Mouse (Mus musculus): ENCODE measurements around the gene Magi1. TPM values are rescaled to one million over a fixed set of nuclear protein-coding genes. Genes with fewer than 3 reads are reported as not detected.

The Magi1 gene
- polyA plus RNA-seq, 1 experiment = not detected

DNA sequence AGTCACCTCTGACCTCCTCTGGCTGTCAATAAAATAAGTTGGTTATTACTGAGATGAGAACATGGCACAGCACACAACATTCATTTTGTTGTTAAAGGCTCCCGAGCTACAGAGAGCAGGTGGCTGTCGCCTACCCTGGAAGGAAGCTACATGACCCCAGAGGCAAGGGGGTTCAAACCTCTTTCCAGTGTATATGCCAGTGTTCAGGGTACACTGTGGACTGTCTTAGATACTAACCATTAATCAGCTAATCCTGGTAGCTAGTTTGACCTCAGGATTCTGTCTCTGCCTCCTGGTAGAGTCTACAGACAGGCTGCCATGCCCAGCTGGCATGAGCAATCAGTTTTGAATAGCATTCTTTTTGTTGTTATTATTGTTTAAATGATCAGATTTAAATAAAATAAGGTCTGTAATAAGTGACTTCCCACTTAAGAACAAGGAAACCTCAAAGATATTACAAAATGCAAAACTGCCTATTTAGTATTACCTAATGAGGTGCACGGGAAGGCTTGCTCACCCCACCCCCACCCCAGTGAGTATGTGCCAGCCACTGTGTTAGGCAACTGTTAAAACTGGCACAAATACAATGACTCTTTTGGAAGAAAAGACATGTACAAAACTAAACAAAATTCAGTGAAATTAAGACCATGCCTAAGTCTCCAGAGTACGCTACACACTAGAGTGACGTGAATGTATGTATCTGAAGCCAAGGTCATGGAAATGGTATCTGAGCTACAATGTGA, 513.3 kb downstream of the Magi1 start:
- Histone ChIP-seq H3K4me3 (ENCODE audit: insufficient read depth, low read length) (no peak overlapping the region), H3K4me1 (ENCODE audit: control insufficient read depth, insufficient read depth, low read length) (no peaks in the 10 kb centered on the region), H3K27ac (ENCODE audit: insufficient read depth, low read depth, low read length) (no peak overlapping the region)
- TF ChIP-seq POLR2A (IDR thresholded peaks at IDR 0.05; ENCODE audit: borderline replicate concordance, low read depth, low read length) = no peak
- TF ChIP-seq CTCF (IDR thresholded peaks at IDR 0.05; ENCODE audit: low read depth, low read length) = no peak

- H3K4me3 ChIP-seq (ENCODE audit: insufficient read depth, low read length) = no peak overlapping the region
- H3K27ac ChIP-seq (ENCODE audit: insufficient read depth, low read depth, low read length) = no peak overlapping the region
- no peak for TF ChIP-seq POLR2A (IDR thresholded peaks at IDR 0.05; ENCODE audit: borderline replicate concordance, low read depth, low read length)
- TF ChIP-seq CTCF (IDR thresholded peaks at IDR 0.05; ENCODE audit: low read depth, low read length) = no peak
- no peaks in the 10 kb centered on the region for H3K4me1 ChIP-seq (ENCODE audit: control insufficient read depth, insufficient read depth, low read length)
Measured at GRCm38 (mm10) chr6:93758114-93758513, 525.6 kb downstream of the Magi1 start.

DNA sequence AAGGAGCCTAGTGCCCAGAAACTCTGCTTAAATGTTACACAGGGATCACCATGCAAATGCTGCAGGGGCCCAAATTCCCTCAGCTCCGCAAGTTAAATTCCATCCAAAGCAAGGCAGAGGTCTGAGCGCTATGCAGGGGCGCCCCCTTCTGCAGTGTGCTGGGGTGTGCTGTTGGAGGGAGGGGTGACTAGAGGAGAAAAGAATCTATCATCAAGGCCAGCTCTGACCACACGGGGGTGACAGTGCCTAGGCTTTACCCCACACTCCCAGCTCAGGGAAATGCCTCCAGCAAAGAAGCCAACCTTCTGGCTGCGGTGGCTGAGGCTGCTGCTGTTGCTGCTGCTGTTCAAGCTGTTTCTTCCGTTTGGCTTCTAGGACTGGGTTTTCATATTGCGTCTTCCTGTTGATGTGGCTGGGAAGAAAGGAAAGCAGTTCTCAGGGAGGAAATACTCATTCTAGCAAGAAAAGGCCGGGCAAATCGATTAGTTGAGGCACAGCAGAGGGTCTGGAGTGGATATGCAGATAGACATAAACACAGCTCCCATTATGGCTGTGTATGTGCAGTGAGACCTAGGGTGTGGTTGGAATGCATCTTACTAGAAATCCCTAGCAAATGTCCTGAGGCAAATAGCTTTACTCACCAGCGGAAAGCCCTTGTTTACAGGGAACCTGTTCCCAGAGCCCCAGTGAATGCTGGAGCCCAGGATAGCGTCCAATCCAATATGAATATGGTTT, 526.2 kb downstream of the Magi1 start:
- Histone ChIP-seq H3K4me1 (ENCODE audit: control insufficient read depth, insufficient read depth, low read length) (no peaks in the 10 kb centered on the region), H3K27ac (ENCODE audit: insufficient read depth, low read depth, low read length) (no peak overlapping the region), H3K4me3 (ENCODE audit: insufficient read depth, low read length) (no peak overlapping the region)
- TF ChIP-seq CTCF (IDR thresholded peaks at IDR 0.05; ENCODE audit: low read depth, low read length) = no peak
- no peak for TF ChIP-seq POLR2A (IDR thresholded peaks at IDR 0.05; ENCODE audit: borderline replicate concordance, low read depth, low read length)

DNA sequence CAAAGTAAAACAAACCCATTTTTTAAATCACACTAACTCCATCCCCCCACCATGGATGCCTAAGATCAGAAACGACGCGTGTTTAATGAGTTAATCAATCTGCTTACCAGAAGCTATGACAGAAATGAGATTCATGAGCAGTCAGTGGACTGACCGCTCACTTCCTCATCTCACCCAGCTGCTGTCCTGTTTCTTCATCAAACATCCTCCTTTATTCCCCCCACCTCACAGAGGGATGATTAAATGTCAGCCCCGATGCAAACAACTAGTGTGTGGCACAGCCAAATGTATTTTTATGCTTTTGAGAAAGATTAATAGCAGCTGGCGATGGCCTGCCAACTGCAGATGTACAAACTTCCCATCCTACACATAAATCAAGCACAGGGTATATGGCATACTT, 540.6 kb downstream of the Magi1 start:
- TF ChIP-seq POLR2A (IDR thresholded peaks at IDR 0.05; ENCODE audit: borderline replicate concordance, low read depth, low read length) = no peak
- no peak overlapping the region for H3K27ac ChIP-seq (ENCODE audit: insufficient read depth, low read depth, low read length)
- H3K4me3 ChIP-seq (ENCODE audit: insufficient read depth, low read length) = no peak overlapping the region
- H3K4me1 ChIP-seq (ENCODE audit: control insufficient read depth, insufficient read depth, low read length) = no peaks in the 10 kb centered on the region

- Histone ChIP-seq H3K4me3 (ENCODE audit: insufficient read depth, low read length) (no peak overlapping the region), H3K27ac (ENCODE audit: insufficient read depth, low read depth, low read length) (no peak overlapping the region), H3K4me1 (ENCODE audit: control insufficient read depth, insufficient read depth, low read length) (no peaks in the 10 kb centered on the region)
- no peak for TF ChIP-seq POLR2A (IDR thresholded peaks at IDR 0.05; ENCODE audit: borderline replicate concordance, low read depth, low read length)
- no peak for TF ChIP-seq CTCF (IDR thresholded peaks at IDR 0.05; ENCODE audit: low read depth, low read length)
Measured at GRCm38 (mm10) chr6:93739786-93740185, 543.9 kb downstream of the Magi1 start.

DNA sequence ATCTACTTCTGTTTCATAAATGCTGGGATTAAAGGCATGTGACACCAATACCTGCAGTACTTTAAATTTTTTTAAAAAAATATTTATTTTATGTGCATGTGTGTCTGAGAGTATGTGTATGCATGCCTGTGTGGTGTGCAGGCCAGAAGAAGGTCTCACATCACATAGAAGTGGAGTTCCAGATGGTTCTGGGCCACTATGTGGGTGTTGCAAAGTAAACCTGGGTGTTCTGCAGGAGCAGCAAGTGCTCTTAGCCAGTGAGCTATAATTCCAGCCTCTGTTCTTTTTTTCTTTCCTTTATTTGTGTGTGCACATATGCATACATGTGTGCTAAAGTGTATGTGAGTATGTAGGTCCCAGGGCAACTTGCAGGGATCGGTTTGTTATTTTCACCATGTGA, 546.6 kb downstream of the Magi1 start:
- no peaks in the 10 kb centered on the region for H3K4me1 ChIP-seq (ENCODE audit: control insufficient read depth, insufficient read depth, low read length)
- H3K4me3 ChIP-seq (ENCODE audit: insufficient read depth, low read length) = no peak overlapping the region
- TF ChIP-seq CTCF (IDR thresholded peaks at IDR 0.05; ENCODE audit: low read depth, low read length) (no peak), POLR2A (IDR thresholded peaks at IDR 0.05; ENCODE audit: borderline replicate concordance, low read depth, low read length) (no peak)
- no peak overlapping the region for H3K27ac ChIP-seq (ENCODE audit: insufficient read depth, low read depth, low read length)

DNA sequence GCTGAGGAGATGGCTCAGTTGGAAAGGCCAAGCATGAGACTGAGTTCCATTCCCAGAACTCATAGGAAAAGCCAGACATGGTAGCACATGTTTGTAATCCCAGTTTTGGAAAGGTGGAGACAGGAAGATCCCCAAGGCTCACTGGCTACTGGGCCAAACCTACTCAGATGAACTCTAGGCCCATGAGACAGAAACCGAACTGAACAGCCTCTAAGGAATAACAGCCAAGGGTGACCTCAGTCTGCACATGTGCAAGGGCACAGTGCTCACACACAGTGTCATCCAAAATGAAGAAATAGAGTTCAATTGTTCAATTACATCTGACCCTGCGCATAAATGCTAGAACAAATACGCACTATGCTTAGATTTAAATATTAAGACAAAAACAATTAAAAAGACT, 547.6 kb downstream of the Magi1 start:
- no peaks in the 10 kb centered on the region for H3K4me1 ChIP-seq (ENCODE audit: control insufficient read depth, insufficient read depth, low read length)
- H3K4me3 ChIP-seq (ENCODE audit: insufficient read depth, low read length) = no peak overlapping the region
- no peak overlapping the region for H3K27ac ChIP-seq (ENCODE audit: insufficient read depth, low read depth, low read length)
- no peak for TF ChIP-seq CTCF (IDR thresholded peaks at IDR 0.05; ENCODE audit: low read depth, low read length)
- TF ChIP-seq POLR2A (IDR thresholded peaks at IDR 0.05; ENCODE audit: borderline replicate concordance, low read depth, low read length) = no peak

GRCm38 (mm10) chr6:93733800-93734199, 549.9 kb downstream of the Magi1 start:
- no peaks in the 10 kb centered on the region for H3K4me1 ChIP-seq (ENCODE audit: control insufficient read depth, insufficient read depth, low read length)
- no peak overlapping the region for H3K4me3 ChIP-seq (ENCODE audit: insufficient read depth, low read length)
- no peak for TF ChIP-seq POLR2A (IDR thresholded peaks at IDR 0.05; ENCODE audit: borderline replicate concordance, low read depth, low read length)
- no peak overlapping the region for H3K27ac ChIP-seq (ENCODE audit: insufficient read depth, low read depth, low read length)

DNA sequence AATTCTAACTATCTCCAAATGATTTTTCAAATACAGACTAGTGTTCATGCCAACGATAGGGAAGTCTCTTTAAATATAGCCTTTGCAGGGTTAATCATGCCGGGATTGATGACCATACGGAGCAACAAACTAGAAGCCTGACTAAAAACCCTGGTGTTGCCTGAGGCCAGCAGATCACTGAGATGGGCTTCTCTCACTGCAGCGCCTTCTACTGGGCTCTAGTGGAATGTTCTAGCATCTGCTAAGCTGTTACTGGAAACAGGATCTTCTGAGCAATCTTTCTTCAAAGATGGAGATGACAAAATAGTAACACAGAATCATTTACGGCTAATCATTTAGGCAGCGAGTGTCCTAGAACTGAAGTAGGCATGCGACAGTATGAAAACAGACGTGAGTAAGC, 554.0 kb downstream of the Magi1 start:
- Histone ChIP-seq H3K4me3 (ENCODE audit: insufficient read depth, low read length) (no peak overlapping the region), H3K4me1 (ENCODE audit: control insufficient read depth, insufficient read depth, low read length) (no peaks in the 10 kb centered on the region), H3K27ac (ENCODE audit: insufficient read depth, low read depth, low read length) (no peak overlapping the region)
- TF ChIP-seq POLR2A (IDR thresholded peaks at IDR 0.05; ENCODE audit: borderline replicate concordance, low read depth, low read length) (no peak), CTCF (IDR thresholded peaks at IDR 0.05; ENCODE audit: low read depth, low read length) (no peak)

DNA sequence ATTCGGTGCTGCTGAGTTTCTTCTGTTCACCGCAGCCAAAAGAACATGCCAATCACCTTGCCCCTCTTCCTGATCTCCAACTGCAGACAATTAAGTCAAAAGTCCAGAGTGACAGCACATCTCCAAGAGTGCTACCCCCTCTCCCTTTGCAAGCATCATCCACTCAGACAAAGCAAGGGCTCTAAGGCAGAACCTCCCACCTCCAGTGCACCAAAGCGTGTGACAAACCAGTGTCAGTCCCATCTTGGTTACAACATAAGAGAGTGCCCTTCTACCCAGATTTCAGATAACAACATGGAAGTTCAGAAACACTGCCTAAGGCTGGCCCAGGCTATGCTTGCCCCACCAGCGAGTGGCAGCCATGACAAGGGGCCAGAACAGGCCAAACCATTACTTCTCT, 554.9 kb downstream of the Magi1 start:
- Histone ChIP-seq H3K4me3 (ENCODE audit: insufficient read depth, low read length) (no peak overlapping the region), H3K4me1 (ENCODE audit: control insufficient read depth, insufficient read depth, low read length) (no peaks in the 10 kb centered on the region), H3K27ac (ENCODE audit: insufficient read depth, low read depth, low read length) (no peak overlapping the region)
- TF ChIP-seq CTCF (IDR thresholded peaks at IDR 0.05; ENCODE audit: low read depth, low read length) (no peak), POLR2A (IDR thresholded peaks at IDR 0.05; ENCODE audit: borderline replicate concordance, low read depth, low read length) (no peak)

Data from bone marrow macrophage, adult 2 months (primary cell).